Mouse (Mus musculus) c-Kit-positive CD71-positive TER-119-positive erythroid progenitor cells, embryonic 14.5 days (primary cell): ENCODE measurements at regions not wholly inside any gene's neighbourhood (a gene's known extent, or its start where the extent isn't known, plus 50 kb on each side); places are given as distances from the start of the nearest gene placed in this dataset.

ENCODE experiments used
- DNase-seq: peaks from one replicate; pipeline ENCODE4 v3.0.0-alpha.2; 2013; ENCODE audit warnings: low spot score

DNA sequence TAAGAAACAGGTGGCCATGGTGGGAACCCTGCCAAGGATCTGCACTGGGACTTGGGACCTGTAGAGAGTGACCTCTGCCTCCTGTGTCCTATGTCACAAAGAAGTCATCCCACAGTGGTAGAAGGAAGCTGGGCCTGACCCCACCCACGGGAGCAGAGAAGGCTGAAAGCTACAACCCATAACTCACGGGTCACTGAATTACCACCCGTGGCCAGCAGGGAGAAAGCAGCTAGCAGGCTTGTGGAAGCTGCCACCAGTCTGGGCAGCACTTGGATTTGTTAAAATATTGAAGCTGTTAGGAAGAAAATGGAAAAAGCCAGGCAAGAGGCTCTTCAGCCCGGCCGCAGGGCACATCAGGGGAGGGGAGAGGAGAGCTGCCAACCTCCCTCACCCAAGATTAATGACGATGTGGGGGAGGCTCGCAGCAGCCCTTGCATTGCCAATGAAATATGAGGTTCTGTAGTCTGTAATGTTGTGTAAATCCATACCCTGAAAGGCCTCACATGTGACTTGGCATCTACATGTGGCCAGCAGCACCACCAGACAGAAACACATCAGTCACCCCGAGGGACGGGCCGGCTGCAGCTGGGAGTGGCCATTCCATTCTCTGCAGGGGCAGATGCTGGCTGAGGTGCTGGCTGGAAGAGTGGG, 94.5 kb downstream of the Olfm1 start:
- no peak for DNase-seq

DNA sequence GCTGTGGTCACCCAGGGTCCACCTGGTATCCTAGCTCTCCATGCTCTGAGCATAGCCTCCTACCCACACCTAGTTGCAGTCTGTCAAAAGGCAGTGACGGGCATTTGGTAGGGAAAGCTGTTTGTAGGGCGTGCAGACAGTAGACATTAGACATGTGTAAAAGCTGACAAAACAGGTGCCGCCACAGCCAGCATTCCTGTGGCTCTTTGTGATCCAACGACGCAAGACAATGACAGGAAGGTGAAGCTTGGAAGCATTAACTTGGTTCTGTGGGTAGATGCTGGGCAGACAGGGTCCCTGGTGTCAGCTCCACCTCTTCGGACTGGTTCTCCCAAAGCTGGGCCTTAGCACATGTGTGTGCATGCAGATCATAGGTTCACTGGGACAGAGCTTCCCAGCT, 96.5 kb downstream of the Olfm1 start:
- no peak for DNase-seq

DNA sequence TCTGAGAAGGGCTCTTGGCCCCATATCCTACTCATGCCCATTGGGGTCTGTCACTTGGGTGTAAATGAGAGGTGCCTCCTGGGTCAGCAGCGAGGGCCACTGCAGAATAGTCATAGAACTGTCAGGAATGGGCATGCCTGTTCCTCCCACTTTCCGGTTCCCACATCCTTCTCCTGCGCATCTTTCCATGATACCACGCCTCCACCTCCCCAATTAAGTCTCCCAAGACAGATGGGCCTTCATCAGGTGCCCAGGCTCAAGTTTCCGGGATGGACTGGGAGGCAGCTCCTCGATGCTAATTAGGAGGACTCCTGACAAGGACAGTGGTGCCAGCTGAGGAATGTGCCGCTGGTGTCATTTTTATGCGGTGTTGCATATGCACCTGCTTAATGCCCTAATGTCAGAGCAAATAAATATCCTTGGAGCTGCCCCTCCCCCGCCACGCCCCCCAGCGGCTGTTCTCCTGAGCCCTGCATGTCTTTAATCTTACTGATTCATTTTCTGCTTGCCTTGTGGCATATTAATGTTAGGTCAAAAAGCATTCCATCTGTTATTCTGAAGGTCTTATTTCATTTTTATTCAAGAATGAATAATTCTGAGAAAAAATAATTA, 97.2 kb downstream of the Olfm1 start:
- no peak for DNase-seq

DNA sequence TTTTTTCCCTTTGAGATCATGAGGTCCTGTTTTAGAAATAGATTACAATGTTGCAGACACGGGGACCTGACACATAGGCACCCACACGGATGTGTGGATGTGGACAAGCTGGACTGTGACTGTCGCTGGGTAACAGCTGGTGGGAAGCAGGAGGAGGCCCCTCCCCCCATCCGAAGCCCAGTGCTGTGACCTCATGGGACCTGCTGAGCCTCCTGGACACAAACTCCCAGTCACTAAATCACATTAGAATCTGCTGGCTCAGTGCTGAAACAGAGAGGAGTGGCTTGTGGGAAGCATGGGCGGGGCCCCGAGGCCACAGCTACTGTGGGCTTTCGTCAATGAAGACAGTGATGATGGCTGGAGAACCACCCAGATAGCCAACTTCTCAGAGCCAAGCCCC, 101.7 kb downstream of the Olfm1 start:
- DNase-seq: no peak

DNA sequence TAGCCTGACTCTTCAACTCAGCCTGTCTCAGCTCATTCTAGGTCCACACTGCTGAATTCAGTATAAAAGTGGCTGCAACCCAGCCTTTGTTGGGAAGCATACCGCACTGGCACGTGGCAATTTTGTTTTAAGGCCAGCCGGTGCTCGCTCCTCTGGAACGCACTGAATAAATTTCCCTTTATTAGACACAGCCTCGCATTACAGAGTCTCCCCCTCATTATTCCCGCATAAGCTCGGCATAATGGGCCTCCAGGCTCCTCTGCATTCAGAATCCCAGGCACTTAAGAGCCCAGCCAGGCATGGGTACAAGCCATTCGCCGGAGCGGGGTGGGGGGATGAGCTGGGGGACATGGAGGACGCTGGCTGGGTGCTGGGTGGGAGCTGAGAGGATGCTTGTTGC, 103.4 kb downstream of the Olfm1 start:
- DNase-seq: no peak

DNA sequence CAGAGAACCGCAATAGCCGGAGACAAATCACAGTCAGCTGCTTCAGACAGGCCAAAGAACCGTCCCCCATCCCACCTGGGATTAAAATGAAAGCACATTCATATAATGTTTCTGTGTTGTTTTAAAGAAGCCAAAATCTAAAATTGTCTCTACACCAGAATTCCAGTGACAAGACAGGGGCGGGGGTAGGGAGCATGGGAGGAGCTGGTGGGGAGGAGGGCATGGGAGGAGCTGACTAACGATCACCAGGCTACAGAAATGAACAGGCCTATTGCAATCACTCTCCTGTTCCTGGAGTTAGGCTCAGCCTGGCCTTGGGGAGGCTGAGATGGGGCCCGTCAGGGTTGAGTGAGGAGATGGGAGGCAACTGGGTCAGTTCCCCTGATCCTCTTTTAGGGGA, 105.9 kb downstream of the Olfm1 start:
- no peak for DNase-seq

DNA sequence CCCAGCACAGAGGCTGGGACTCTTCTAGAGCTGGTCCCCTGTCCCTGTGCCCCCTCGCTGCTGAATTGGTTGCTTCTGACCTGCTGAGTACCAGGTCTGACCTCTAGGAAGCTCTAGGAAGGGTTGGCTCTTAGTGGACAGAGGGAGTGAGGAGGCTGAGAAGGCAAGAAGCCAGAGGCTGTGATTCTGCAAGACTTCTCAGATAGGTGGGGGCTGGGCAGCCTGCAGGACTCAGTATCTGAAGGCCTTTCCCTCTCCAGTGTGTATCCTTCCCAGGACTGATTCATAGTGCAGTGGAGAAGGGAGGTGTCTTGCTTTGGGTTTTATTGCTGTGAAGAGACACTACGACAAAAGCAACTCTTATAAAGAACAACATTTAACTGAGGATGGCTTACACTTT, 106.6 kb downstream of the Olfm1 start:
- no peak for DNase-seq

DNA sequence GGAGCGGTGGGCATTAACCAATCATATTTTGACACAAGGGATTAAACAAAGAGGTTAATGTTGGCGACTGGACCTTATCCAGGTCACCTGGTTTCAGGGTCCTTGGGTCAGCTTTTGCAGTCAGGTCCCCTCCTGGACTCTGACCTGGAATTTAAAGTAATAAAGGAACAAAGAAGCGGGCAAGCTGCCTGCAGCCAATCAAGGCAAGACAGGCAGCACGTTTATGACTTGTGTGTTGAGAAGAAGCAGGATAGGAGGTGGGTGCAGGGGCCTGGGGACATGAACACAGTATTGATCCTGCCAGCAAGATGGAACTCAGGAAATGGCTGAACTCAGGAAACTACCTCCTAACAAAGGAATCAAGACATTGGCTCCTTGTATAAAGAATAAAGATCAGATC, 108.5 kb downstream of the Olfm1 start:
- no peak for DNase-seq

DNA sequence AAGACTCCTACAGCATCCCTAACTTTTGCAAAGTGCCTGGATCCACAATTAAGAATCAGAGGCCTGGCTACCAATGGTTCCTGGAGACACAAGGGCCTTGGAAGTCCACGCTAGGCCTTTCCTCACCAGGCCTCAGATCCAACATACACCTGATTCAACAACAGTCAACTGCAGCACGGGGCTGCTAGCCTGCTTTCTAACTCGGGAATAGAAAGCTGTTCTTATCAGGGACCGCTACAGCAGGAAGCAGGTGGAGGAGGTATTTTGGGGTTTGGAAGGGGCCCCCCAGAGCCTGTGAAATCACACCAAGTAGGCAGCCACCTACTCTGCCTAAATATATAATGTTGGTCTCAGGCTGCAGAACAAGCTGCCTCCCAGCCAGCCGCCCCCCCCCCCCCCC, 111.1 kb downstream of the Olfm1 start:
- DNase-seq: no peak

DNA sequence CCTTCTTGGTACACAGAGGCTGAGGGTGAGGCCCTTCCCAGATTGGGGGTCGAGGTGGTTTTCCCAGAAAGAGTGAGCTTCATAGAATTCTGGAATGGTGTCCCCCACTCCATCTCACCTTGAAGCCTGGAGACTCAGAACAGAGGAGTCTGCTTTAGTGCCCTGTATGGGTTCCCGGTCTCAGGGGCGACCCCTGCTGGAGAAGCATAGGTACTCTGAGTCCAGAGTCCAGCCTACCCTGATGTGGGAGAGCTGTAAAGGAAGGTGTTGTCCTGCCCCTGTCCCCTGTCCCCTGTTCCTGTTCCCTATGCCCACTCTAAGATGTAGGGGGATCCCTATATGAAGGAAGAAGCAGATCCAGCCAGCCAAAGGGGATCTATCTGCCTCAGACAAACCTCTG, 111.9 kb downstream of the Olfm1 start:
- peak; percentile 34 for DNase-seq

DNA sequence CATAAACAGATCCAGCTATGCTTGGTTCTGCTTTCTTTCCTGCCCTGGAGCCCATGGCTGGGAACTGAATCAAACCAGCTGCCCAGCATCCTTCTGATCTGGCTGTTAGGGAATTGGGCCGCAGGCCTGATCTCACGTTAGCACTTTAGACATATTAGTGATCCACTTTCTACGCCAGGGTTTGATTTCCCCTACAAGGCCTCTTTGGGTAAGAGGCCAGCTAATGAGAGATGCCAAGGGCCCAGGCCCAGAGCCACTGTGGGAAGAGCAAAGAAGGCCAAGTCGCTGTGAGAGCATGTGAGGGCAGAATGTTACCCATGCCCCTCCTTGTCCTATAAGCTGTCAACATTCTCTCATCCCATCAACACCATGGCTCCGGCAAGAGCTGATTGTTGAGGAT, 116.3 kb downstream of the Olfm1 start:
- no peak for DNase-seq

DNA sequence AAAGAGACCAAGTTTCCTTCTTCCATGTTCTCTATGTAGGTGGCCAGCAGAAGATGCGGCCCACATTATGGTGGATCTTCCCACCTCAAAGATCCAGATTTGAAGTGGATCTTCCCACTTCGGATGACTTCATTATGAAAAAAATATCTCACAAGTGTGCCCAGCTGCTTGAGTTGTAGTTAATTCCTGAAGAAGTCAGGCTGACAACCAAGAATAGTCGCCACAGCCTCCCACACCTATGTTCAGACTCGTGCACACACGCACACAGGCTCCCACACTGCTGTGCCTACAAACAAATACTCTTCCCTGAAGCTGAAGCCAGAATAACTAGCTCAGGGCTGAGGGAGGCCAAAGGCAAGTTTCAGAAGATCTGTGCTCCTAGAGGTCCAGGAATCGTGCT, 119.4 kb downstream of the Olfm1 start:
- DNase-seq: no peak

DNA sequence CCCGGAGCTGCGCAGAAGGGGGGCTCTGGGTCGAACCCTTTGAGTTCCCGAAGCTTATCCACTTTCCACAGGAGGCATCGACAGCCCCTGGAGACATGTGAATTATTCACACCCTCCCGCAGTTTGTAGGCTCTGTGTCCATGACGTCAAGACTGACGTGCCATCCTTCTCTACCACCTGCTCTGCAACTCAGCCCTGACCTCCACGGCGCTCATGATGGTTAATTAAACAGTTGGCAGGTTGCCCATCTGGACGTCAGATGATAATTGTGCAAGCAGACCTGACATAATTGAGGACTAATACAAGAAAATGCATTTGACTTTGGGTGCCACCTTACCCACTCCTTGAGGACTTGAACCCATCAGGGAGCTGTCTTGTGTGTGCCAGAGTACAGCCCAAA, 121.1 kb upstream of the Ppp1r26 start:
- DNase-seq: no peak

DNA sequence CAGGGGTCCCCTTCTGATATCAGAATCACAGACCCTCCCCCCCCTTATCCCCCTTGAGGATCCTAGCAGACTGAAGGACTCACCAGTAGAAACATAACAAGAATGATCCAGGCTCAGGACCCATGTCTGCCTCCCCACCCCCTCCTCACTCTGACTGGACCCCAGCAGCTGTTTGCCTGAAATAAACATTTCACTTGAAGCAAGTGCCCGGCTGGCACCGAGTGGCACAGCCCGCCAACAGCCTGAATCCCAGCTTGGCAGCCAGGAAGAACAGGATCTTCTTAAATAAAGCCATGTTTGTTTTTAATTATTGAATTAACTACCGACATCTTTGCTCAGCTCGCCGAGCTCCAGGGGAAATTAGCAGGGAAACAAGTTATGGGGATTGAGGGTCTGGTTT, 120.5 kb upstream of the Ppp1r26 start:
- DNase-seq: no peak

DNA sequence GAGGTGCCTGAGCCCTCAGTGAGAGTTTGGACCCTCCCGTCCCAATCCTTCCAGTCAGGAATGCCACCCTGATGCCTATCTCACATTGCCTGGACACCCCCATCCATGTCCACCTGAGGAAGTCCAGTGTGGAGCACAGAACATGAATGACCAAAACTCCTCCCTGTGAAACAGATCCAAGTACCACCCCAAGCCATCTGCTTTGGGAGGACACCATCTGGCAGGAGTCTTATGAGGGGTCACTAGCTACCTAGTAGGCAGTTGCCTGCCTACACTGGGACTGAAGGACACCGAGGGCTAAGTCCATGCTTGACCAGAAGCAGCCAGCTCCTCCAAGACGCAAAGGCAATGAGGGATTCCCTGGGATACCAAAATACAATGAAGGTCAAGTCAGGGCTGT, 119.9 kb upstream of the Ppp1r26 start:
- DNase-seq: no peak

DNA sequence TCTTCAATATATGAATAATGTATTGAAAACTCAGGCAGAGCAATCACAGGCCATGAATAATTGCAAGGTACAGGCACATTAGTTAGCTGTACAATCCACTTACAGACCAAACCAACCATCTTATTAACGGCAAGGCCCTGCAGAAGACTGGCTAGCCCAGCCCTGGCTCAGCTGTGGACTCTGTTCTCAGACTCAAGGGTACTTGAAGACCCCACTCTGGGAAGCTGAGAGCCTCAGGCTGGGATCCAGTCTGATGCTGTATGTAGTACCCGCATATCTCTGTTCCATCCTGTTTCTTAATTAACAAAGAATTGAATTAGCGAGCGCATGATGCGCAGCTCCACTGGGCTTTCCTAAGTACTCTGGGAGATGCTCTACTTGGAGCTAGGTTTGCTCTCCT, 117.5 kb upstream of the Ppp1r26 start:
- DNase-seq: no peak

DNA sequence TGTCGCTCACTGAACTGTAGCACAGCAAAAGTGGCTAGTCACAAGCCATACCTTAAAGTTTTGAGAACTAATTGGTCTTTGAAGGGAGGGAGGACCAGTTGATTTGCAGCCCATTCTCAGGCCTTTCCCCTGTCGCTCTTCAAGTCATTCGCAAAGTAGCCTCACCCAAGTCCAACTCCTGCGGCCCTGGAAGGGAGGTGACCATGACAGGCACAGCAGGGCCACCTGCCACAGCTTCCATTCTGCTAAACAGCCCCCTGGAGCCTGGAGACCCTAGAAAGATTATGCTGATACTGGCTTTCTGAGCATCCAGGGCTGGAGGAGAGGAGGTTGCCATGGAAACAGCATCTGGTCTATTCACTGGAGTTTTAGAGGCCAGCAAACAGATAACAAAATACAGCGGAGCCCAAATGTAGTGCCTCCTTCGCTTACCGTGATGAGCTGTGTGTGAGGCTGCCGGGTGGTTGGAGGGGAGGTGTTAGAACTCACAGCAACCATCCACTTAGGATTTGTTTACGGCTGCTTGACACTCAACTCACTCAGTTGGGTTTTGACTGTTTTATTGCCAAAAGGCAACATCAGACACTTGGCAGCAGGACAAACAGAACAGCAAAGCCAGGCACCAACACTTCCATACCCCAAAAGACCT, 111.3 kb upstream of the Ppp1r26 start:
- DNase-seq: no peak

DNA sequence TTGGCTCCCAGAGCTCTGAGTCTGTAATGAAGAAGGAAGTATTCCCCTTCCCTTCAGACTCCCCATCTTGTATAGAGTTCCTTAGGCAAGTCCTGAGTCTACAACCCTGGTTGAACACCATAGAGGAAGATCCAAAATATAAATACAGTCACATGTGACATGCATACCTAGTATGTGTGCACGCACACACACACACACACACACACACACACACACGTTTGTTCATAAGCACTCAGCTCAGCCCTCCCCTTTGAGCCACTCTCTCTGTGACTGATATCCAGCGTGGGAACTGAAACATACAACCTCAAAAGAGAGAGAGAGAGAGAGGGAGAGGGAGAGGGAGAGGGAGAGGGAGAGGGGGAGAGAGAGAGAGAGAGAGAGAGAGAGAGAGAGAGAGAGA, 110.8 kb upstream of the Ppp1r26 start:
- DNase-seq: no peak

DNA sequence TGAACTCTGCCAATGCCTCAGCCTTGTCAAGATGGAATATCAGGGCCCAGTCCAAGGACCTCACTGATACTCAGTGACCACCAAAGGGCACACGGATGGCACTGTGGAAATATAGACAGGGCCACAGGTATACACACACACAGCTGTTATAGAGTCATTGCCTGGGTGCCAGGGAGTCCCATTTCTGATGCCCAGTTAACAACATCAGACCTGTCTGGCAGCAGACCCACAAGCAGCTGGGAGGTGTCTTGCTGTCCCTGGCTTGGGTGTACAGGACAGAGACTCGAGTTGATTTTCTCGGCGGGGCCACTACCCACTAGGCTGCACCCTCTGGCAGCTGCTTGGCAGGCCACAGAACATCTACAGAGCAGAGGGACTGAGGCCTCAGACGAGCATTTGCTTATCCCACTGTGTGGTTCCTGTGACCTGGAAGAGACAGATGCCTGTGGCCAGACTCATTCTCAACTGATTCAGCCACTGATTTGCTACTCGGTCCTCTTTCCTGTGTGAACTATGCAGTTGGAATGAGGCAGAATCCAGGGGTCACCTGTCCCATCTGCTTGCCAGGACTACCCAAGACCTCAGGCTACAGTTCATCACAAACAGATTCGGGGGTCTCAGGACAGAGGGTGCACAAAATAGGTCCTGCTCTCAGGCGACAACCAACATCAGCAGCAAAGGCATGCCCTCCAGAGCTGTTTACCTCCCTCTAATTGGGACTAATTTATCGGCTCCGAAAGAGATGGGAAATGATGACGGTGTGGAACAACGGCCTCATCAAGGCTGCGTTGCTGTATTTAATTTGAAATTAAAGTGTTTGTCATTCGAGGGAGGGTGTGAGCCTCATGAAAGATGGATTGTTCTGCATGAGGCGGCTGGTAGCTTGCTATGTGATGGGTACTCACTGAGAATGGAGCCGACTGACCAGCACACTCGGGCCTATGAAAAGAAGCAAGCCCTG, 110.0 kb upstream of the Ppp1r26 start:
- no peak for DNase-seq

DNA sequence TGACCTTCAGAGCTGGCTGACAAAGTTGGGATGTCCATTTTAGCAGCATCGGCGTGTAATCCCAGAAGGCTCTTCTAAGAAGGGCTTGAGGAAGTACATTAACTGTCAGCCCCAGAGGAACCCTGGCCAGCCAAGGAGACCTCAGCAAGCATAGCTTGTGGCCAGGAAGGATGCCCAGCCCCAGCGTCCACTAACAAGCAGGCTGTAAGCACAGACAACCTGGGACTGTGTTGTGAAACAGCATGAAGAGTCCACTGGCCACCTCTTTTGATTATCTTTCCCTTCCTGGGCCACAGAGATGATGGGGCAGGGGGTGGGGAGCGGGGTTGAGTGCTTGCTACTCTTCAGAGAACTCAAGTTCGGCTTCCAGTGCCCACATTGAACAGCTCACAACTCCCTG, 109.0 kb upstream of the Ppp1r26 start:
- no peak for DNase-seq

DNA sequence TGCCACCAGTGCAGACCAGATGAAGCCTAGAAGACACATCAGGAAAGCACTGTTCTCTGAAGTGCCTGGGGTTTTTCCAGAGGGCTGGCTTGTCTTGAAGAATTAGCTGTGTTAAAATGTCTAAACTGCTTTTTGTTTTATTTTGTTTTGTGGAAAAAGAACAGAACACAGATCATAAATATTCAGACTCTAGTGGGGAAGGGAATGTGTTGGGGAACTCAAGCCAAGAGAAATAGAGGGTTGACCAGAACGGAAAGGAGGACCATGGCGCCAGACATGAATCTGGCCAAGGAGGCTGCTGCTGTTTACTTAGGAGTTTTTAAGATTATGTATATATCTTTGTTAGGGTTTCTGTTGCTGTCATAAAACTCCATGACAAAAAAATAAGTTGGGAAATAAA, 105.3 kb upstream of the Ppp1r26 start:
- DNase-seq: no peak

DNA sequence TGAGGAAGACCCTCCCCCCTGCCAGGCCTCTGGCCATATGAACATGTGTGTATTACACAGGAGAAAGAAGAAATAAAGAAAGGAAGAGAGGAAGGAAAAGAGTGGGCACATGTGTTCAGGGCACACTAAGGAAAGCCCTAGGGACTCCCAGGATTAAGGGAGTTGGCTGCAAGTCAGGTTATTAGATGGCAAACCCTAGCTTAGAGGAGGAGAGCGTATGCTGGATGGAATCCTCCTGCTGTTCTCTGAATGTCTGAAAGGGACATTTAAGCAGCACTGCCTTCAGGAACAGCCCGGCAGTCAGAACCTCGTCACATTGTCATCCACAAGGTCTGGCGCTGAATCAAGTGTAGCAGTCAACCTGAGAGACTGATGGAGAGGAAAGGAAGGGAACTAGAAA, 98.1 kb upstream of the Ppp1r26 start:
- DNase-seq: no peak

DNA sequence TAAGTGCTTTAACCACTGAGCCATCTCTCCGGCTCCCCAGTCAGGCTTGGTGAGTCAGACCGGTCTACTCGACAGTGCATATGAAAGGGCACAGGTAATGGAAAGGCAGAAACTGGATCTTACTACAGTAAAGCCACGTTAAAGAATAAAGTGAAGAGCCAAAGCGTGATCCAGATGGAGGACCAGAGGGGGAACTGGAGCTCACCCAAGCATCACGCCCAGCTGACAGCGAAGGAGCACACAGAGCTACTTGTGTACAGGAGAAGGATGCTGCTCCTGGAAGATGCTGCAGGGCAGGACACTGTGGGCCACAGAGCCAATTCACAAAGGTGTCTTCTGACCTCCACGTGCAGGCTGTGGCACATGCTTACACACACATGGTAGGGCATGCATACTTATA, 96.7 kb upstream of the Ppp1r26 start:
- DNase-seq: no peak
